16 mouse cellular contexts compared by ENCODE assay signal in the genomic region with DNA sequence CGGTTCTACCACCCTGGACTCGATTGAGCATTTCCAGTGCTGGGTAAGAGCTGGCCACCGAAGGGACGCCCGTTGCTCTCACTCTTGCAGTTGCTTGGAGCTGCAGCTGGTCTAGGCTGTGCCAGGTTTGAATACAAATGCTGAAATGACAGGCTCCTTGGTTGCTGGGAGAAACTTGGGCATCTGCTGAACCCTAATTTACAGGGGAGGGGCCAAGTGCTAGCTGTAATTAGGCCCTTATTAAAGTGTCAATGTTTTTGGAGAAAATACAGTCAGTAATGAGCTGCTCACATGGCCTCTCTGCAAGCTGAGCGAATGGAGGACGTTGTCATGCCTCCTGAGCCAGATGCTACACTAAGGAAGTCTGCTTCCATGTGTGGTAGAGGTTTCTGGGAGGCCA. TPM values are rescaled to one million over a fixed set of nuclear protein-coding genes. Genes with fewer than 3 reads are reported as not detected.
DNase-seq lines count a peak whose midpoint lies in the region; ATAC-seq and TF ChIP-seq lines count a peak whose summit lies in the region.
"Had no signal": no experiment of that assay in that cellular context is flagged by ENCODE, and none has a peak within 500 bp of the region (broad histone marks: within the 10 kb centered on the region; RNA-seq: fewer than 3 reads in every experiment).

No protein-coding gene starts in this region.

- H3K27ac ChIP-seq in left cerebral cortex, adult 2 months: no peak overlapping the region; the same call in 1 of the 2 replicates
- peak overlapping the region; percentile 74 for H3K27ac ChIP-seq in forebrain, embryonic 15.5 days (replicated peaks)
- H3K27ac ChIP-seq: heart, embryonic 13.5 days; stomach, embryonic 15.5 days had no signal

- no peaks in the 10 kb centered on the region for H3K27me3 ChIP-seq in forebrain, embryonic 15.5 days
- H3K27me3 ChIP-seq: heart, embryonic 13.5 days; stomach, embryonic 15.5 days had no signal

- H3K9me3 ChIP-seq in forebrain, embryonic 15.5 days: no peaks in the 10 kb centered on the region
- H3K9me3 ChIP-seq: heart, embryonic 13.5 days; stomach, embryonic 15.5 days had no signal

- no peak overlapping the region for H3K9ac ChIP-seq in forebrain, embryonic 15.5 days (replicated peaks)
- H3K9ac ChIP-seq: heart, embryonic 13.5 days; stomach, embryonic 15.5 days had no signal

- DNase-seq in frontal cortex, adult 2 months (ENCODE audit: extremely low spot score in 1 of 2, low spot score in 1 of 2): peak; percentile 47 to 49
- DNase-seq in frontal cortex, postnatal 14 days (ENCODE audit: low spot score in 2 of 2): no peak
- peak; percentile 49 for DNase-seq in left cerebral cortex, adult 11 months (ENCODE audit: low spot score)
- DNase-seq in left cerebral cortex, adult 2 months (ENCODE audit: extremely low spot score in 1 of 2, low spot score in 2 of 2): no peak
- peak; percentile 80 for DNase-seq in brain, adult 2 months (ENCODE audit: low read depth, low spot score)
- no peak for DNase-seq in cerebellum, postnatal 36 days
- DNase-seq in heart, adult 18-20 months: no peak
- DNase-seq: adrenal gland, adult 8-10 months; cerebellum, adult 2 months; heart, postnatal 36 days; kidney, adult 8-10 months; thymus, postnatal 14 days had no signal

- intact Hi-C loops in left cerebral cortex, adult 2 months (cut with DNase I): no loop called here

- TF ChIP-seq CTCF in left cerebral cortex, adult 2 months (IDR thresholded peaks at IDR 0.05): no peak

- no peak overlapping the region for H3K4me3 ChIP-seq in left cerebral cortex, adult 2 months
- H3K4me3 ChIP-seq in forebrain, embryonic 15.5 days: no peak overlapping the region
- H3K4me3 ChIP-seq: heart, embryonic 13.5 days; stomach, embryonic 15.5 days had no signal

- H3K36me3 ChIP-seq in forebrain, embryonic 15.5 days: no peaks in the 10 kb centered on the region
- H3K36me3 ChIP-seq: heart, embryonic 13.5 days; stomach, embryonic 15.5 days had no signal

- H3K4me1 ChIP-seq in forebrain, embryonic 15.5 days: peaks cover 61% of the 10 kb centered on the region

- no peak overlapping the region for H3K4me2 ChIP-seq in forebrain, embryonic 15.5 days (replicated peaks)
- H3K4me2 ChIP-seq: heart, embryonic 13.5 days; midbrain, embryonic 11.5 days; stomach, embryonic 15.5 days had no signal

- WGBS in forebrain, embryonic 15.5 days: 26% methylated on average over 7 of the region's 7 CpGs

- peak; percentile 88 for ATAC-seq in forebrain, embryonic 15.5 days (replicated peaks)

RNA-seq across cellular contexts. Expression of gene Dnm2, which starts 6.0 kb away (rescaled TPM):
- polyA plus RNA-seq in frontal cortex, adult 2 months (2012; rRNA removed): 95.8 and 97.7 TPM in 2 replicates
- 10 to 100 TPM; 56.1 to 61.0 TPM for total RNA-seq in left cerebral cortex, adult 2 months (2021)
- 74.7 and 77.1 TPM in 2 replicates for polyA plus RNA-seq in forebrain, embryonic 15.5 days (2015; fragmentation: Nextera tagmentation; extraction: Ambion mirVana)
- 10 to 100 TPM; 58.1 to 65.1 TPM for total RNA-seq in heart, adult 18-20 months (2021)

RNA-seq across cellular contexts. Expression of gene Qtrt1, which starts 19.1 kb away (rescaled TPM):
- 47.6 and 48.7 TPM in 2 replicates for polyA plus RNA-seq in frontal cortex, adult 2 months (2012; rRNA removed)
- total RNA-seq in left cerebral cortex, adult 2 months (2021): 10 to 100 TPM; 26.2 to 35.7 TPM
- polyA plus RNA-seq in forebrain, embryonic 15.5 days (2015; fragmentation: Nextera tagmentation; extraction: Ambion mirVana): 45.7 and 49.1 TPM in 2 replicates
- 10 to 100 TPM in 1 of 2 experiments, 1 to 10 TPM in 1; 7.7 to 11.3 TPM for total RNA-seq in heart, adult 18-20 months (2021)

Comparison
In these comparisons a context has a peak if more than half of its experiments do, and no peak if none do; other contexts are left out.
1. DNase-seq: peak in frontal cortex, adult 2 months (2 of 2), left cerebral cortex, adult 11 months (single experiment) and brain, adult 2 months (single experiment); none in frontal cortex, postnatal 14 days (0 of 2), left cerebral cortex, adult 2 months (0 of 2), cerebellum, postnatal 36 days (0 of 2) and heart, adult 18-20 months (0 of 2).